Mouse (Mus musculus) frontal cortex, adult 2 months (tissue): ENCODE measurements around the gene Cdc40. TPM values are rescaled to one million over a fixed set of nuclear protein-coding genes. Genes with fewer than 3 reads are reported as not detected.

Experiments
- polyA plus RNA-seq: library from polyadenylated mRNA; depleted of rRNA; stranded (reverse); fragments of >200 nt; gene quantifications from 2 replicates; pipeline ENCODE4 v1.2.3, GENCODE M21; 2012; rRNA removed

Gene Cdc40
- polyA plus RNA-seq, 1 experiment = 32.6 TPM

Other genes starting within 250 kb of the Cdc40 start
- gene Mettl24, start 200.0 kb downstream of the Cdc40 start, polyA plus RNA-seq = 1.1 and 1.2 TPM in 2 replicates
- gene Wasf1, start 164 bp upstream of the Cdc40 start, polyA plus RNA-seq = 134 and 155 TPM in 2 replicates
- 4.8 and 6.0 TPM in 2 replicates for gene Gpr6, start 189.0 kb upstream of the Cdc40 start, polyA plus RNA-seq